Mouse (Mus musculus) gastrocnemius, adult 2 months (tissue): ENCODE measurements at regions not wholly inside any gene's neighbourhood (a gene's known extent, or its start where the extent isn't known, plus 50 kb on each side); places are given as distances from the start of the nearest gene placed in this dataset.

ENCODE experiments used
- DNase-seq: peaks from one replicate; pipeline ENCODE4 v3.0.0; 2022
- H3K27ac ChIP-seq: fragments of 200-600 bp; 2 replicates; pipeline ENCODE4 v1.8.1; 2022; ENCODE audit warnings: mild to moderate bottlenecking
- H3K4me3 ChIP-seq: fragments of 200-600 bp; 2 replicates; pipeline ENCODE4 v1.8.1; 2022; ENCODE audit warnings: mild to moderate bottlenecking, moderate library complexity
- CTCF ChIP-seq: fragments of 200-600 bp; IDR thresholded peaks from 2 replicates; pipeline ENCODE4 v1.8.1; 2022; ENCODE audit warnings: antibody characterized with exemption, mild to moderate bottlenecking, moderate library complexity
- intact Hi-C: fragments of 180-260 bp; cut with DNase I; formaldehyde crosslinking; loops from one replicate; pipeline ENCODE4 v1.15.1; 2025

DNA sequence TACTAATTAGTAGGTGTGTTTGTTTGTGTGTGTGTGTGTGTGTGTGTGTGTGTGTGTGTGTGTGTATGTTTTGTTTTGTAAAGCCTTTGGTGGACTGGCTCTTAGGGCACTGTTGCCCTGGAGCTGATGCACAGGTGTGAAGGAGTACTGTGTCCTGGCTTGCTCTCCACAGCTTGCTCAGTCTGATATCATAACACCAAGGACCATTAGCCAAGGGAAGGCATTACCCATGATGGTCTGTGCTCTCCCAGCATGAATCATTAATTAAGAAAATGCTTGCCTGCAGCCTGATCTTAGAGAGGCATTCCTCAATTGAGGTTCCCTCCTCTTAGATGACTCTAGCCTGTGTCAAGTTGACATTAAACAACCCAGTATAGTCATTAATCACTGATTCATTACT is 54.7 kb downstream of the Spry2 start:
- intact Hi-C loops = no loop called here
- no peak overlapping the region for H3K27ac ChIP-seq
- no peak overlapping the region for H3K4me3 ChIP-seq
- no peak for TF ChIP-seq CTCF
- no peak for DNase-seq

- DNase-seq = no peak
- Histone ChIP-seq H3K27ac (no peak overlapping the region), H3K4me3 (no peak overlapping the region)
- intact Hi-C loops = no loop called here
- no peak for TF ChIP-seq CTCF
These were observed 59.1 kb downstream of the Spry2 start for GRCm38 (mm10) chr14:105837533-105837932.

DNA sequence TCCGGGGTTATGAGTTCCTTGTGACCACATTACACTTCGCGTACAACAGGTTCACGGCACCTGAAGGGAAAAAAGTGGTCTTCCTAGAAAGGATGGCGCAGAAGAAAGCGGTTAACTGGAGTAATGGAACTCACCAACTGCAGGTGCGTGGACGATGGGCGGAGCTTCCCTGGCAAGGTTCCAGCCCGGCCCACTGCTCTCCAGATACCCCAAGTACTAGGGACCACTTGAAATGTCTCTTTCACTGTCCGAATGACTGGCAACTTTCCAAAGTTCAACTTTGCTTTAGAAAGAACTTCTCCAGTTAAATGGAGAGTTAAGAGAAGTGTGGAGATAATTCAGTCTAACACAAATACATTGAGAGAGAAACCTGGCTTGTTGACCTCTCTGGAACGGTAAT is 65.9 kb downstream of the Spry2 start:
- H3K27ac ChIP-seq = no peak overlapping the region
- intact Hi-C loops = no loop called here
- DNase-seq = no peak
- no peak overlapping the region for H3K4me3 ChIP-seq
- TF ChIP-seq CTCF = no peak

- Histone ChIP-seq H3K4me3 (no peak overlapping the region), H3K27ac (no peak overlapping the region)
- intact Hi-C loops = no loop called here
- no peak for DNase-seq
- no peak for TF ChIP-seq CTCF
These were observed 66.3 kb downstream of the Spry2 start for GRCm38 (mm10) chr14:105830301-105830700.

- DNase-seq = no peak
These were observed 73.5 kb downstream of the Spry2 start for GRCm38 (mm10) chr14:105823129-105823528.

DNA sequence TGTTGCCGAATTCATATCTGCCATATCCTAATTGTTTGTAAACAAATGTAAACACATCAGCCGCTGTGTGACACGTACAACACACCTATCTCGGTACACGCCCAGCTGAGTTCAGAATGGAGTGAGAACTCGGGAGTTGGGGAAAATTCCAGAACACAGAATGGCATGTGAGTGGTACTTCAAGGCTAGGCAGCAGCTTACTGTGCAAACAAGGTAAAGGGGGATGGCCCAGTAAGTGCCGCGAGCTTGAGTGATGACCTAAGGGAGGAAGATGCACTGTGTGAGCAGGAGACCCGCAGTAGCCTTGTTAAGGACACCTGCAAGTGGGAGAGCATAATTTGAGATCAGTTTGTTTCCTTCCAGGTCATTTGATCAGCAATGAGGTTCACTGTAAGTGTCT is 74.0 kb downstream of the Spry2 start:
- no peak overlapping the region for H3K27ac ChIP-seq
- intact Hi-C loops = no loop called here
- TF ChIP-seq CTCF = no peak
- no peak for DNase-seq
- H3K4me3 ChIP-seq = no peak overlapping the region

More at GRCm38 (mm10) chr14:105823129-105823528, 73.5 kb downstream of the Spry2 start:
- no peak overlapping the region for H3K27ac ChIP-seq
- no peak for TF ChIP-seq CTCF
- intact Hi-C loops = no loop called here
- H3K4me3 ChIP-seq = no peak overlapping the region

DNA sequence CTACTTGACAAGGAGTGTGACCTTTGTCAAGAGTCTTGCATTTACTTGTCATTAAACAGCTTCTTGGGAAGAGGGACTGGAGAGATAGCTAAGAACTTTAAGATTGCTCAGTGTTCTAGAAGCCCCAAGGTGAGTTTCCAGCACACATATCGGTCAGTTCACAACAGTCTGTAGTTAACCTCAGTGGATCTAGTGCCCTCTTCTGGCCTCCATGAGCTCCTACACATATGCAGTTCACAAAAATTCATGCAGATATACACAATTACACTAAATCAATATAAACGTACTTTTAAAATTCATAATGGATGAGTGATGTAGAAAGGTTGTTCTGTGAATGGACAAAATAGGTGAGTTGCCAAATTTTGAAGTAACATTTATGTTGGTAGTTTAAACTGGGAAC is 77.1 kb downstream of the Spry2 start:
- H3K4me3 ChIP-seq = no peak overlapping the region
- DNase-seq = no peak
- intact Hi-C loops = no loop called here
- 0 out of 2 replicates have a peak, but pooled peaks have one; percentile 10 for TF ChIP-seq CTCF
- no peak overlapping the region for H3K27ac ChIP-seq

DNA sequence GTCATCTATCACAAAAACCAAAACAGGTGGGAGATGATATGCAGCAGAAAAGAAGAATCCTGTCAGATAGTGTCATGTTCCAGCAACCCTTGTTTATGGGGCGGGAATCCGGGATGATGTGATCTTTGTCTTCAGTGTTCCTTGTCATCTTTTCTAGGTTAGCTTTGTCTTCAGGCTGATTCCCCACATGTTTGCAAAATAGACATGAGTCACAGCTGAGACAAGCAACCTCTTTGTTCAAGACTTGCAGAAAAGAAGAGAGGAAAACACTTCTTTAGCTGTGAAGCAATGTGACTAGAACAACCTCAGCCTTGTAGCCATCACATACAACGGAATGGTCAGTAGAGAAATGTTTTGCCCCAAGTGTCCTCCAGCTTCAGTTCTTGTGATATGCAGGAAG is 77.8 kb downstream of the Spry2 start:
- TF ChIP-seq CTCF = no peak

DNA sequence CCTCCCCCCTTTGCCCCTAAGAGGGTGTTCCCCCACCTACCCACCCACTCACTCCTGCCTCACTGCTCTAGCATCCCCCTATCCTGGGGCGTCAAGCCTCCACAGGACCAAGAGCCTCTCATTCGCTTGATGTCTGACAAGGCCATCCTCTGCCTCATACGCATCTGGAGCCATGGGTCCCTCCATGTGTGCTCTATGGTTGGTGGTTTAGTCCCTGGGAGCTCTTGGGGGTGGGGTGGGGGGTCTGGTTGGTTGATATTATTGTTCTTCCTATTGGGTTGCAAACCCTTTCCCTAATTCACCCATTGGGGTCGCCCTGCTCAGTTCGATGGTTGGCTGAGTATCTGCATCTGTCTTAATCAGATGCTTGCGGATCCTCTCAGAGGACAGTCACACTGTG is 79.1 kb downstream of the Spry2 start:
- DNase-seq = no peak
- no peak for TF ChIP-seq CTCF
- H3K27ac ChIP-seq = no peak overlapping the region
- intact Hi-C loops = no loop called here
- H3K4me3 ChIP-seq = no peak overlapping the region

More for the DNA sequence above, 77.8 kb downstream of the Spry2 start:
- Histone ChIP-seq H3K27ac (no peak overlapping the region), H3K4me3 (no peak overlapping the region)
- no peak for DNase-seq
- intact Hi-C loops = no loop called here

DNA sequence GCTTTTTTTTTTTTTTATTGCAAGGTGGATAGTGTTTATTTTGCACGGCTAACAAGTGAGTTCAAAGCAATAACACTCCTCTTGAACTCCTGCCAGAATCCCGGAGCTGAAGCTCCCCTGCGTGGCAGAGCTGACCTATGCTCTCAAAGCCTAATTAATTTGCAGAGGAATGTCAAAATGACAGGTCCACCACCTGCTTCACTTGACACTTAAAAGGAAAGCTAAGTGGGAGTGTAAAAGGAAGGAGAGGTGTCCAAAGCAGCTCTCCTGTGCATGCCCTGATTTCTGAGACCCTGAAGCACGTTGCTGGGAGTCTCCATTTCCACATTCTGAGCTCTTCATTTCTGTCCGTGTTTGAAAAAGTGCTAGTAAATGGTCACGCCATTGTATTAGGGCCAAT is 80.8 kb downstream of the Spry2 start:
- H3K4me3 ChIP-seq = peak overlapping the region; percentile 62
- H3K27ac ChIP-seq = 0 out of 2 replicates have a peak overlapping the region, but pooled peaks have one; percentile 25
- DNase-seq = no peak
- no peak for TF ChIP-seq CTCF
- intact Hi-C loops = no loop called here

DNA sequence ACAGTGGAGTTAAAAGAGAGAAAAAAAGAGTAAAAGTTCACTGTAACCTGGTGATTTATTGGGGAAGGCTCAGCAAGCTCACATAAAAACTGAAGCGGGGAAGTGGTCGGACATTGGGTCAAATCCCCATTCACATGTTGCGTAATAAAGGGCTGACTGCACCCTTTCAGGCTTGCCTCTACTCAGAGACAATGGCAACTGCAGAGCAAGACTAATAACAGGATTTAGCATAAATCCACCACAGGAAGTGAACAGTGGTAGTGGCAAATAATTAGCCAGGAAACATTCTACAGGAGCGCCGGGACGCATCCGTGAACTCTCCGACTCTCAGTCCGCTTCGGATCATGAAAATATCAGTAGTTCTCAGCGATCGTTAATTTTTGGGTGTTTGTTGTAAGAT is 81.3 kb downstream of the Spry2 start:
- Histone ChIP-seq H3K4me3 (peak overlapping the region; percentile 62), H3K27ac (peak overlapping the region; percentile 25; the same call in 1 of the 2 replicates)
- no peak for TF ChIP-seq CTCF
- DNase-seq = no peak
- intact Hi-C loops = no loop called here

- no peak for DNase-seq
- no peak overlapping the region for H3K27ac ChIP-seq
- intact Hi-C loops = no loop called here
- no peak for TF ChIP-seq CTCF
- no peak overlapping the region for H3K4me3 ChIP-seq
These were observed 83.0 kb downstream of the Spry2 start for GRCm38 (mm10) chr14:105813661-105814060.

GRCm38 (mm10) chr14:105813097-105813496 is 83.5 kb downstream of the Spry2 start:
- TF ChIP-seq CTCF = no peak

GRCm38 (mm10) chr14:105805762-105806161 is 90.9 kb downstream of the Spry2 start:
- no peak overlapping the region for H3K27ac ChIP-seq
- TF ChIP-seq CTCF = no peak
- intact Hi-C loops = no loop called here

More at GRCm38 (mm10) chr14:105813097-105813496, 83.5 kb downstream of the Spry2 start:
- H3K27ac ChIP-seq = no peak overlapping the region
- no peak for DNase-seq
- intact Hi-C loops = no loop called here
- H3K4me3 ChIP-seq = no peak overlapping the region

DNA sequence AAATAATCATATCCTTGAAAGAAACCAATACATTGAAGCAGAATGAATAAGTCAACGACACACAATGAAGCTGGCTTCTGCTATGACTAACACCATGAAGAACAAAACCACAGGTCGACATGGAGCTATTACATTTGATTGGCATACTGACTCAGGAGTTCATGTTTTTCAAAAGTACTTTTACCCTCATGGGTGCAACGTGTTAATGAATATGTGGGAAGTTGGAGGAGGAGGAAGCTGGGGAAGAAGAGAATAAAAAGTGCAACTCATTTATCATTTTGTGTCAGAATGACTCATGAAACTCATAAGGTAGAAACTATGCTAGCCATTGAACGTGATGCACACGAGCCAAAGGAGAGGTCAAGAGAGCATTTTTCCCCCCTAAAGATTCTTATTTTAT is 91.3 kb downstream of the Spry2 start:
- DNase-seq = no peak
- intact Hi-C loops = no loop called here
- no peak overlapping the region for H3K4me3 ChIP-seq
- no peak for TF ChIP-seq CTCF
- no peak overlapping the region for H3K27ac ChIP-seq

More at GRCm38 (mm10) chr14:105805762-105806161, 90.9 kb downstream of the Spry2 start:
- H3K4me3 ChIP-seq = no peak overlapping the region
- DNase-seq = no peak
